Mouse (Mus musculus): ENCODE results near the gene Caskin1. TPM values are rescaled to one million over a fixed set of nuclear protein-coding genes. Genes with fewer than 3 reads are reported as not detected.
"Not testable (repeated sequence)": the region's sequence is repeated elsewhere in the genome, so short reads cannot be mapped to it uniquely, and the experiment has no call there.

The Caskin1 gene
- polyA plus RNA-seq, 1 experiment = not detected

DNA sequence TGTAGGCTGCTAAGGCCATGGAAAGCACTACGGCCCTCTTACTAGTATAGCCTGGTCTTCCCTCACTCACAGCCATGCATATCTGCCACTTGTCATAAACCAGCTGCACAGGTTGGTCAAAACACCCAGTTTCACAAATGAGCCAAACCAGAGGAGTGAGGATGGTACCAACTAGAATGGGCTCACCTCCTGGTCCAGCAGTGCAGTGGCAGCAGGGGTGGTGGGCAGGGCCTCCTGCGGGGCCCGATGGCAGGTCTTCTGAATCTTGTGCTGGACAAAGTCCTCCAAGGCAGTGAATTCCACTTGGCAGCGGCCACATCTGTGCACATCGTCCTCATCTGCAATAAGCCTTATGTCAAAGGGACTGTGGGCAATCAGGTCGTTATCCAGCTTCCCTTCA lies 37.2 kb upstream of the Caskin1 start:
- TF ChIP-seq POLR2A (IDR thresholded peaks at IDR 0.05; ENCODE audit: borderline replicate concordance, control insufficient read depth, low read depth, low read length) (no peak), CTCF (IDR thresholded peaks at IDR 0.05; ENCODE audit: control insufficient read depth, insufficient read depth, low read length) (no peak)
- 88% methylated on average over 6 of the region's 6 CpGs for WGBS
- H3K4me1 ChIP-seq (ENCODE audit: control insufficient read depth, insufficient read depth, low read length) = no peaks in the 10 kb centered on the region
- H3K4me3 ChIP-seq (replicated peaks; ENCODE audit: control insufficient read depth, low read depth, low read length) = no peak overlapping the region
- H3K27ac ChIP-seq (ENCODE audit: control insufficient read depth, insufficient read depth, low read depth, low read length, poor library complexity) = no peak overlapping the region

DNA sequence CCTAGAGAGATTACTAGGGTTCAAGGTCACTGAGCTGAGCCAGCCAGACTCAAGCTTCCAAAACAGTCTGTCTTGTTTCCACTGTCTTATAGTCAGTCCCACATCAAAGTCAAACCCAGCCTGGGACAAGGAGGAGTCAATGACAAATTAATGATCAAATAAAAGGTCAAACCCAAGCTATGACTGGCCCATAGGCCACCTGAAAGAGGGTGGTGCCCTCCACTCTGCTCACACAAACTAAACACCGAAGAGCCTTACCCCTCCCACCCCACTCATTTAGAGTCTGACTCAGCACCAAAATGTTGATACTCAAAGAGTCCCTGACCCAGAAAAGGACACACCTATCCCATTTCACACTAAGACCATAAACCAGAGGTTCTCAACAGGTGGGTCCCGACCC lies 35.0 kb upstream of the Caskin1 start:
- TF ChIP-seq POLR2A (IDR thresholded peaks at IDR 0.05; ENCODE audit: borderline replicate concordance, control insufficient read depth, low read depth, low read length) (no peak), CTCF (IDR thresholded peaks at IDR 0.05; ENCODE audit: control insufficient read depth, insufficient read depth, low read length) (no peak)
- no peak overlapping the region for H3K27ac ChIP-seq (ENCODE audit: control insufficient read depth, insufficient read depth, low read depth, low read length, poor library complexity)
- WGBS = 73% methylated on average over 2 of the region's 2 CpGs
- H3K4me3 ChIP-seq (replicated peaks; ENCODE audit: control insufficient read depth, low read depth, low read length) = no peak overlapping the region
- no peaks in the 10 kb centered on the region for H3K4me1 ChIP-seq (ENCODE audit: control insufficient read depth, insufficient read depth, low read length)

DNA sequence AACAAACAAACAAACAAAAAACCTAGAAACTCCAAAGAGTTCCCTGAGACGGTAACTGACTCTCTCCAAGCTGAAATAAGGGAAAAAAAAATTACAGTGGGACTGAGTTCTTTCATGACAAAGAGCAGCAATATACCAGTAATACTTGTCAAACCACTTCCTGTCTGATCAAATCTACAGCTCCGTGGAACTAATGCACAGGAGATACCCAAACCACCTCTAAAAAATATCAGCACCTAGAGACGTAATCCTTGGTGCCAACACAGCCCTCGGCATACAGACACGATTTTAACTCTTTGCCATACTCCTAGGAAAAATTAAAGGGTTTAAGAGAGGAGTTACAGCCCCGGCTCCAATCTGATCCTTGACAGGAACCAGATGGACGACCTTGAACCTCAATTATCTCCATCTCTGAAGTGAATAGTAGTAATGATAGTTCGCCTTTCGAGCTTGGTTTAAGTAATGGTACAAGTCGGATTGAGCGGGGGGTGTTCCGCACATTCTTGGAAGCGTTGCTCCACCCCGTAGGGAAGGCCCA lies 34.1 kb upstream of the Caskin1 start:
- Histone ChIP-seq H3K4me3 (replicated peaks; ENCODE audit: control insufficient read depth, low read depth, low read length) (peak overlapping the region; percentile 76), H3K27ac (ENCODE audit: control insufficient read depth, insufficient read depth, low read depth, low read length, poor library complexity) (peak overlapping the region; percentile 96), H3K4me1 (ENCODE audit: control insufficient read depth, insufficient read depth, low read length) (no peaks in the 10 kb centered on the region)
- WGBS = 1% methylated on average over 14 of the region's 14 CpGs
- TF ChIP-seq POLR2A (IDR thresholded peaks at IDR 0.05; ENCODE audit: borderline replicate concordance, control insufficient read depth, low read depth, low read length) = no peak
- no peak for TF ChIP-seq CTCF (IDR thresholded peaks at IDR 0.05; ENCODE audit: control insufficient read depth, insufficient read depth, low read length)

DNA sequence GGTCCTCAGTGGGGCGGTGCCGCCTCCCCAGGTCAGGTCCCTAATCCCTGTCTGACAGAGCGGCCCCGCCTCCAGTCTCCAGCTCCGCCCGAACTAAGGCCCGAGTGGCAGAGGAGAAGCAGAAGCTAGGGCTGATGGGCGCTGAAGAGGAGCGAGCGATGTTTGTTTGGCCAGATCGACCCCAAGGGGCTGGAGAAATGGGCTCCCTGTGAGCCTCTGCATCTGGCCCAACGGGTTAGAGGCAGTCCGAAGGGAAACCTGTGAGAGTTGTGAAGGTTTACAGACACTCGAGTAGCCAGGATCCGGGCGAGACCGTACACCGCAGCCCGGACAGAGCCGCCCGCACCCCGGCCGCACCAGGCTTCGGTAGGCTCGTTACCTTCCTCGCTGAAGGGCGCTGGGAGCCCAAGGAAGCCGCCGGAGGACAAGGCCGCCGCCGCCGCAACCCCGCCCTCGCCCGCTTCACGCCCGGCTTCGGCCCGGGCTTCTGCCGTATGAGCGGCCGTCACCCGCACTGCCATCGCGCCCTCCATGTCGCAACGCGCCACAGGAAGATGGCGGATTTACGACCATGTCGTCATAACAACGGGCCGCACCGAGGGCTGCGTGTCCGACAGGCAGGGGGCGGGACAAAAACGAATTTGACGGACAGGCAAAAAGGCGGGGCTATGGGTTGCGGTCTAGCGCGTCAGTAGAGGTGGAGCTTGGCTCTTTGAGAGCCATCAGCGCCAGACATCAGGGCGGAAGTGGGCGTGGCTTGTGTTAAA lies 33.5 kb upstream of the Caskin1 start:
- TF ChIP-seq POLR2A (IDR thresholded peaks at IDR 0.05; ENCODE audit: borderline replicate concordance, control insufficient read depth, low read depth, low read length) (peak; percentile 92), CTCF (IDR thresholded peaks at IDR 0.05; ENCODE audit: control insufficient read depth, insufficient read depth, low read length) (0 out of 2 replicates have a peak, but pooled peaks have one; percentile 5)
- Histone ChIP-seq H3K4me3 (replicated peaks; ENCODE audit: control insufficient read depth, low read depth, low read length) (peak overlapping the region; percentile 76), H3K4me1 (ENCODE audit: control insufficient read depth, insufficient read depth, low read length) (no peaks in the 10 kb centered on the region), H3K27ac (ENCODE audit: control insufficient read depth, insufficient read depth, low read depth, low read length, poor library complexity) (peak overlapping the region; percentile 96)
- WGBS = under 1% methylated on average over 67 of the region's 67 CpGs

DNA sequence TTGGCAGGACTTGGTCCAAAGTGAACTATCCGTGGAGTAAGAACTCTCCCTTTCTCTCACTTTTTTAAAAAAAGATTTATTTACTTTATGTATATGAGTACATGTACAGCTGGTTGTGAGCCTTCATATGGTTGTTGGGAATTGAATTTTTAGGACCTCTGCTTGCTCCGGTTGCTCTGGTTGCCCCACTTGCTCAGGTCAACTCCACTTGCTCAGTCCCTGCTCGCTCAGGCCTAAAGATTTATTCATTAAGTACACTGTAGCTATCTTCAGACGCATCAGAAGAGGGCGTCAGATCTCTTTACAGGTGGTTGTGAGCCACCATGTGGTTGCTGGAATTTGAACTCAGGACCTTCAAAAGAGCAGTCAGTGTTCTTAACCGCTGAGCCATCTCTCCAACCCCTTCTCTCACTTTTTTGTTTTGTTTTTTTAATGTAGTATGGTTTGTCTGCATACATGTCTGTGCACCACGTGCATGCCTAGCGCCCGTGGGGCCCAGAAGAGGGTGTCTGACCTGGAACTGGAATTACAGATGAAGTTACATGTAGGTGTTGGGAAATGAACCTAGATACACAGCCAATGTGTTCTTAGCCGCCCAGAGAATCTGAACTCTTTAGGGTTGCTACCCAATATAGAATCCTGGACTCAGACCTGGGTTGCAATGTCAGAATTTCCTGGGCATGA lies 32.7 kb upstream of the Caskin1 start:
- WGBS = 44% methylated on average over 10 of the region's 10 CpGs
- not testable (repeated sequence) for H3K4me3 ChIP-seq (replicated peaks; ENCODE audit: control insufficient read depth, low read depth, low read length); H3K4me1 ChIP-seq (ENCODE audit: control insufficient read depth, insufficient read depth, low read length)
- 0 out of 2 replicates have a peak overlapping the region, but pooled peaks have one; percentile 10 for H3K27ac ChIP-seq (ENCODE audit: control insufficient read depth, insufficient read depth, low read depth, low read length, poor library complexity)

DNA sequence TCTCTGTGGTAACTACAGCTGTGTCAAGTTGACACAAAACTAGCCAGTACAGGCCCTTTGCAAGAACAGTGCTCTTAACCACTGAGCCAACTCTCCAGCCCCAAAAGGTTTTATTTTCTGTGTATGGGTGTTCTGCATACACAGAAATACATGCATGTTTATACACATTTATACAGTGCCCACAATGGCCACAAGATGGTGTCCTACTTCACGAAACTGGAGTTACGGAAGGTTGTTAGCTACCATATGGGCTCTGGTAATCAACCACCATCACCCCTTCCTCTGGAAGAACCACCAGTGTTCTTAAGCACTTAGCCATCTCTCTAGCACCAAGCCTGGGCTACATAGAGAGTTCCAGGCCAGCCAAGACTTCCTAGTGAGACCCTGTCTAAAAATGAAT lies 26.8 kb upstream of the Caskin1 start:
- TF ChIP-seq POLR2A (IDR thresholded peaks at IDR 0.05; ENCODE audit: borderline replicate concordance, control insufficient read depth, low read depth, low read length) = no peak
- 0 out of 2 replicates have a peak, but pooled peaks have one; percentile 19 for TF ChIP-seq CTCF (IDR thresholded peaks at IDR 0.05; ENCODE audit: control insufficient read depth, insufficient read depth, low read length)
- no peak overlapping the region for H3K27ac ChIP-seq (ENCODE audit: control insufficient read depth, insufficient read depth, low read depth, low read length, poor library complexity)
- WGBS = 55% methylated on average over 2 of the region's 2 CpGs
- H3K4me3 ChIP-seq (replicated peaks; ENCODE audit: control insufficient read depth, low read depth, low read length) = no peak overlapping the region
- no peaks in the 10 kb centered on the region for H3K4me1 ChIP-seq (ENCODE audit: control insufficient read depth, insufficient read depth, low read length)

DNA sequence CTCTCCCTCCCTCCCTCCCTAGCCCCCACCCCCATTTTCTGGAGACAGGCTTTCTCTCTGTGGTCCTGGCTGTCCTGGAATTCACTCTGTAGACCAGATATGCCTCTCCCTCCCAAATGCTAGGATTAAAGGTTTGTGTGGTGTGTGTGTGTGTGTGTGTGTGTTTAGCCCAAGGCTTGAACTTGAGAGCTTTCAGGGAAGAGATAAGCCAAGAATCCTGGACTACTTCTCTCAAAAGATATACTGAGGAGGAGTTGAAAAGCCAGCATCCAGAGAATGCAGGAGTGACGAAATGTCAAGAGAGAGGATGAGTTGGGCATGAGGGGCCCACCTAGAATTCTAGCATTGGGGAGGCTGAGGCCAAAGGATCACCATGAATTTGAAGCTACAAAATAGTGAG lies 25.5 kb upstream of the Caskin1 start:
- TF ChIP-seq POLR2A (IDR thresholded peaks at IDR 0.05; ENCODE audit: borderline replicate concordance, control insufficient read depth, low read depth, low read length) (no peak), CTCF (IDR thresholded peaks at IDR 0.05; ENCODE audit: control insufficient read depth, insufficient read depth, low read length) (no peak)
- 84% methylated on average over 1 of the region's 1 CpGs for WGBS
- no peak overlapping the region for H3K27ac ChIP-seq (ENCODE audit: control insufficient read depth, insufficient read depth, low read depth, low read length, poor library complexity)
- no peaks in the 10 kb centered on the region for H3K4me1 ChIP-seq (ENCODE audit: control insufficient read depth, insufficient read depth, low read length)
- H3K4me3 ChIP-seq (replicated peaks; ENCODE audit: control insufficient read depth, low read depth, low read length) = no peak overlapping the region

DNA sequence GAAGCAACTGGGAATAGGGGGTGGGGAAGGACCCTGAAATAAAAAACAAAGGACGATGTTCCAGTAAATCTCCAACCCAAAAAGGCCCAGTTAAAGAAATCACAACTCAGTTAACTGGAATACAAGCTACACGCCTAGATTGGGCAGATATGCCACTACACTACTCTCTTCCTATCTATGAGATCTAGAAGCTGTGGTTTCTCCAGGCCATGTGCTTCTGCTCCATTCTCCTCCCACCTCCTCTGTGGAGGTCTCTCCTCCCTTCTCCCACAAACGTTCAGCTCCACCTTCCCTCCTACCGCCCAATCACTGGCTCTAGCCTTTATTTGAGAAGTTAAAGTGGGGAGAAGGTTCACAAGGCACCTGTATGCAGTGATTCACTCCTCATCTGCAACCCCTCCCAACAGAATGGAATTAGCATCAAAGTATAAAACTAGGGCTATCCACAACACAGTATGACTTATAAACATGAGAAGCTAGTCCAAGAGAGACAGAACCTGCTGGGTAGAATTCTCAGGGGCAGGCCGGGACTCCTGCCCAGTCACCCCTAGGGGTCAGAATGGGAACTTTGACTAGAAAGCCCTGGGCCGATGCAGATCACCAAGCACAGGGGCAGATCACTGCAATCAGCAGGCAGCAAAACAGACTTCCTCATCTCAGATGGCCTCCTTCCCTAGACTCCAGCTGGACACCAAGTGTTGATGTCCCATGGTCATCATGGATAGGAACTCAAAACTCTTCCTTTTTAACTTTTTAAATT lies 24.8 kb upstream of the Caskin1 start:
- 30% methylated on average over 6 of the region's 6 CpGs for WGBS
- H3K4me3 ChIP-seq (replicated peaks; ENCODE audit: control insufficient read depth, low read depth, low read length) = no peak overlapping the region
- no peaks in the 10 kb centered on the region for H3K4me1 ChIP-seq (ENCODE audit: control insufficient read depth, insufficient read depth, low read length)
- H3K27ac ChIP-seq (ENCODE audit: control insufficient read depth, insufficient read depth, low read depth, low read length, poor library complexity) = no peak overlapping the region
- TF ChIP-seq CTCF (IDR thresholded peaks at IDR 0.05; ENCODE audit: control insufficient read depth, insufficient read depth, low read length) = no peak
